Mouse (Mus musculus) stomach, embryonic 15.5 days (tissue): ENCODE measurements around the gene Stra6l. TPM values are rescaled to one million over a fixed set of nuclear protein-coding genes. Genes with fewer than 3 reads are reported as not detected.

Experiments
- ATAC-seq: fragments of 200-750 bp; cut with Nextera tagmentation; 2 replicates; pipeline ENCODE4 v1.8.0; 2017; ENCODE audit warnings: low read depth, moderate number of reproducible peaks, moderate TSS enrichment; ENCODE audit not compliant: insufficient read depth, low FRiP score
- H3K27ac ChIP-seq: fragments of 300-500 bp; sonication (generic); 2 replicates; pipeline ENCODE4 v1.5.1; 2015; ENCODE audit warnings: mild to moderate bottlenecking, inconsistent platforms
- H3K27me3 ChIP-seq: fragments of 300-500 bp; sonication (generic); replicated peaks from 2 replicates; pipeline ENCODE4 v1.6.1; 2015; ENCODE audit warnings: inconsistent platforms
- H3K36me3 ChIP-seq: fragments of 300-500 bp; sonication (generic); 2 replicates; pipeline ENCODE4 v1.6.1; 2015; ENCODE audit warnings: inconsistent platforms
- H3K4me1 ChIP-seq: fragments of 300-500 bp; sonication (generic); 2 replicates; pipeline ENCODE4 v1.6.1; 2015; ENCODE audit warnings: inconsistent platforms
- H3K4me2 ChIP-seq: fragments of 300-500 bp; sonication (generic); 2 replicates; pipeline ENCODE4 v1.6.1; 2015; ENCODE audit warnings: mild to moderate bottlenecking, inconsistent platforms
- H3K4me3 ChIP-seq: fragments of 300-500 bp; sonication (generic); replicated peaks from 2 replicates; pipeline ENCODE4 v1.5.1; 2015; ENCODE audit warnings: inconsistent platforms
- H3K9ac ChIP-seq: fragments of 300-500 bp; sonication (generic); 2 replicates; pipeline ENCODE4 v1.6.1; 2015; ENCODE audit warnings: inconsistent platforms
- H3K9me3 ChIP-seq: fragments of 300-500 bp; sonication (generic); 2 replicates; pipeline ENCODE4 v1.6.1; 2016; ENCODE audit warnings: inconsistent platforms
- WGBS: fragments of 180-500 bp; shearing (Covaris S2); methylation state at CpG from one replicate; pipeline ENCODE4 v1.1.7; 2015; 5-methylcytosine and 5-hydroxymethylcytosine counted together
- polyA plus RNA-seq: library from polyadenylated mRNA; unstranded; fragments of >200 nt; fragmentation: Nextera tagmentation; extraction: Ambion mirVana; gene quantifications from 2 replicates; pipeline ENCODE4 v1.2.1, GENCODE M21; 2015

Gene Stra6l
- polyA plus RNA-seq, 1 experiment from 2014 or later, result 1.7 TPM

DNA sequence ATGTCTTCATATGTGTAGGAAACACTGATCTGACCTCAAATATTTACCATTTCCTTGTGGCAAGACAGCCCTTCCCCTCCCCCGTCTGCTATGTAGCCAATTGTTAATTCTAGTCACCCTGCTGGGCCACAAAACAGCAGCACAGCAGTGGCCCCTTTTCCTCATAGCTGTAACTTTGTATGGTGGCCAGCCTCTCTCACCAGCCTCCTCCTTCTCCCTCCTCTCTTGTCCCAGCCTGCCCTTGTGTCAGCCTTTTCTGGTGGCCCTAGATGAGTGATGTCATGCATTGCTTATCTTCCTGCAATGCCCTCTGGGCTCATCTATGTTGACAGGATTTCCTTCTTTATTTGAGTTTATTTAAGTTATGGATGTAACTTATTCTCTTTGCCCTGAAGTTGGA, 955 bp downstream of the Stra6l start:
- H3K4me2 ChIP-seq, result no peak overlapping the region
- no peak overlapping the region for H3K27ac ChIP-seq
- no peak for ATAC-seq
- WGBS, result 56% methylated on average over 1 of the region's 1 CpGs
- H3K4me1 ChIP-seq, result no peaks in the 10 kb centered on the region; the same call in 1 of the 2 replicates
- no peaks in the 10 kb centered on the region for H3K9me3 ChIP-seq
- H3K4me3 ChIP-seq, result no peak overlapping the region
- H3K36me3 ChIP-seq, result no peaks in the 10 kb centered on the region
- no peaks in the 10 kb centered on the region; the same call in 1 of the 2 replicates for H3K27me3 ChIP-seq
- no peak overlapping the region for H3K9ac ChIP-seq

GRCm38 (mm10) chr4:45851640-45852051, 3.2 kb downstream of the Stra6l start:
- Histone ChIP-seq H3K4me2 (no peak overlapping the region), H3K4me3 (no peak overlapping the region), H3K27me3 (no peaks in the 10 kb centered on the region; the same call in 1 of the 2 replicates), H3K4me1 (peaks cover 3% of the 10 kb centered on the region; the same call in 1 of the 2 replicates), H3K27ac (no peak overlapping the region), H3K36me3 (no peaks in the 10 kb centered on the region), H3K9ac (no peak overlapping the region), H3K9me3 (no peaks in the 10 kb centered on the region)
- WGBS, result 31% methylated on average over 3 of the region's 3 CpGs
- ATAC-seq, result peak; percentile 64; the same call in 1 of the 2 replicates

DNA sequence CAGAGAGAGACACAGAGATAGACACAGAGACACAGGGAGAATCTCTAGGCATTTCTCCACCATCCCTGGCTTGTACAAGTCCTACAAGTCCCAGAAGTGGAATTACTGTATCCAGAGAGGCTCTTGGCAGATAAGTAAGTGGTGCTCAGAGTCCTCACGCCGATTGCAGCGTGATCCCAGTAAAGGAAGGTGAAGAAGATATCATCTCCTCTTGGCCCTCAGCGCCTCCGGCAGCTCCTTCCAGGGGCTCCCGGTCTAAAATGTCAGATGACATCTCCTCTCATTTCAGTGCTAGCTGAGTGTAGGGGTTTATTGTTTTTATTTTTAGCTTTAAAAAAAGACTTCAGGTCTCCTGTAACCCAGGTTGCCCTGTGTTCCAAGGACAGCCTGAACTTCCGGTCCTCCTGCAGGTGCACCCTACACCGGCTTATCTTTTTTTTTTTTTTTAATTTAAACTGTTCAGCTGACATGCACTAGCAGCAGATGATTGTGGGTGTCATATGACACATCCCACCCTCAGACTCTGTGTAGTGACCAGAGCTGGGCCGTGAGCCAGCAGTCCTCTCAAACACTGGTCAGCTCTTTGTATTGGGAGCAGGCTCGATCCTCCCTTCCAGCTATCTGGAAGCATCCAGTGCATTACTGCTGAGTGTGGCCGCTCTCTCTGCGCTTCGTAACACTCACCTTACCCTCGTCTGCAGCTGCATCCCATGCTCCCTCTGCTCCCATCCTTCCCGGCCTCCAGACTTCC, 5.2 kb downstream of the Stra6l start:
- no peaks in the 10 kb centered on the region for H3K36me3 ChIP-seq
- no peaks in the 10 kb centered on the region; the same call in 1 of the 2 replicates for H3K27me3 ChIP-seq
- no peak overlapping the region for H3K9ac ChIP-seq
- H3K27ac ChIP-seq, result no peak overlapping the region
- no peak overlapping the region for H3K4me3 ChIP-seq
- 62% methylated on average over 15 of the region's 15 CpGs for WGBS
- no peaks in the 10 kb centered on the region for H3K9me3 ChIP-seq
- ATAC-seq, result no peak
- H3K4me1 ChIP-seq, result 0 out of 2 replicates have a peak, but pooled peaks cover 3% of the 10 kb centered on the region
- H3K4me2 ChIP-seq, result no peak overlapping the region

DNA sequence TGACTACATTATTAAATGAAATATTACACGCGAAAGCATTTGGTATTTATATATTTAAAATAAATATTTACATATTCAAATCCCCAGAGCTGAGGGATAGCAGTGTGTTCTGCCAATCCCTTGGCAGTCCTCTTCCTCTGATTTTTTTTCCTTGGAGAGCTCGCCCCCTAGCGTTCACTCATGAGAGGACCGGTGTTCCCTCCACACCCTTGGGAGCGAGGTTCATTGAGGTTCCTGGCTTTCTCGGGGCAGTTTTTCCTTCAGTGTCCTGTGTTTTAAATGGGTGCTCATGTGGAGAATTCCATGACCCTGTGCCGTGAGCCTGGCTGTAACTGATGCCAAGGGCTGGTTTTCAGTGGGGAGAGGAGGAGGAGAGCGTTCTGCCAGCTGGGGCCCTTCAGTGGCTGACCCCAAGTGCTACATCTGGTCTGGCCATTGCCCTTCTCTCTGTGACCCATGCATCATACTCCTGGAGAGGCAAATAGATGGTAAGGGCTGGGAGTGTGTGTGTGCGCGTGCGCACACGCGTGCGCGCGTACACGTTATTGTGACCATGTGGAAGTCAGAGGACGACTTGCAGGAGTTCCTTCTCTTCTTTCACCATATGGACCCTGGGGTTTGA, 7.5 kb downstream of the Stra6l start:
- Histone ChIP-seq H3K4me3 (no peak overlapping the region), H3K9ac (no peak overlapping the region), H3K36me3 (no peaks in the 10 kb centered on the region), H3K27me3 (no peaks in the 10 kb centered on the region), H3K4me1 (0 out of 2 replicates have a peak, but pooled peaks cover 3% of the 10 kb centered on the region), H3K4me2 (no peak overlapping the region), H3K27ac (no peak overlapping the region), H3K9me3 (no peaks in the 10 kb centered on the region)
- no peak for ATAC-seq
- WGBS, result 43% methylated on average over 19 of the region's 19 CpGs

GRCm38 (mm10) chr4:45861160-45861559, 12.7 kb downstream of the Stra6l start:
- H3K9ac ChIP-seq, result no peak overlapping the region
- no peak for ATAC-seq
- WGBS, result 51% methylated on average over 5 of the region's 5 CpGs

GRCm38 (mm10) chr4:45867416-45867815, 19.0 kb downstream of the Stra6l start:
- no peak overlapping the region for H3K9ac ChIP-seq
- H3K27ac ChIP-seq, result no peak overlapping the region
- 85% methylated on average over 8 of the region's 8 CpGs for WGBS
- no peak overlapping the region for H3K4me2 ChIP-seq
- no peaks in the 10 kb centered on the region for H3K9me3 ChIP-seq
- no peak overlapping the region for H3K4me3 ChIP-seq
- H3K27me3 ChIP-seq, result no peaks in the 10 kb centered on the region
- H3K4me1 ChIP-seq, result no peaks in the 10 kb centered on the region
- ATAC-seq, result no peak
- H3K36me3 ChIP-seq, result no peaks in the 10 kb centered on the region

More at GRCm38 (mm10) chr4:45861160-45861559, 12.7 kb downstream of the Stra6l start:
- H3K36me3 ChIP-seq, result no peaks in the 10 kb centered on the region
- no peaks in the 10 kb centered on the region for H3K9me3 ChIP-seq
- no peak overlapping the region for H3K4me3 ChIP-seq
- H3K4me1 ChIP-seq, result no peaks in the 10 kb centered on the region
- H3K27ac ChIP-seq, result no peak overlapping the region
- no peaks in the 10 kb centered on the region for H3K27me3 ChIP-seq
- no peak overlapping the region for H3K4me2 ChIP-seq

- Histone ChIP-seq H3K4me2 (peak overlapping the region; percentile 25), H3K27ac (no peak overlapping the region), H3K4me1 (no peaks in the 10 kb centered on the region), H3K9me3 (no peaks in the 10 kb centered on the region), H3K27me3 (no peaks in the 10 kb centered on the region), H3K9ac (no peak overlapping the region), H3K4me3 (no peak overlapping the region), H3K36me3 (no peaks in the 10 kb centered on the region)
- no peak for ATAC-seq
- WGBS, result 28% methylated on average over 24 of the region's 24 CpGs
These were observed 20.8 kb downstream of the Stra6l start for GRCm38 (mm10) chr4:45869021-45869815.

GRCm38 (mm10) chr4:45872147-45872546, 23.7 kb downstream of the Stra6l start:
- 85% methylated on average over 2 of the region's 2 CpGs for WGBS
- Histone ChIP-seq H3K27me3 (no peaks in the 10 kb centered on the region), H3K4me2 (no peak overlapping the region), H3K36me3 (no peaks in the 10 kb centered on the region), H3K4me1 (no peaks in the 10 kb centered on the region), H3K27ac (no peak overlapping the region), H3K4me3 (no peak overlapping the region), H3K9me3 (no peaks in the 10 kb centered on the region), H3K9ac (no peak overlapping the region)
- no peak for ATAC-seq

DNA sequence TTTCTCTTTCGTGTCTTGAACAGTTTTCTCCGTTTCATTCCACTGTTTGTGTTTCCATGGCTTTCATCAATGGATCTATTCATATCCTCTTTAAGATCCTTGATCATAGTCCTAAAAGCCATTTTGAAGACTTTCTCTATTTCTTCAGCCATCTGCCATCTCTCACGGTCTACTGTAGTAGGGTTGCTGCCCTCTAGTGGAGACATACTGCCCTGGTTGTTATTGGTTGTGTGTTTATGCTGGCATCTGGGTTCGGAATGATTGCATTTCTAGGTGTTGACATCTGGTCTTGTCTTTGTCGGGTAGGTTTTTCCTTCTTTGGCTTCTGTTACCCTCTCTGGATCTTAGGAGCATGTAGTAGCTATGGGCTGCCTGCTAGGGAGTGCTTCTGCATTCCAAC, 30.5 kb downstream of the Stra6l start:
- H3K27me3 ChIP-seq, result no peaks in the 10 kb centered on the region
- no peak overlapping the region for H3K4me2 ChIP-seq
- ATAC-seq, result no peak
- no peak overlapping the region for H3K4me3 ChIP-seq
- WGBS, result 50% methylated on average over 5 of the region's 5 CpGs
- no peaks in the 10 kb centered on the region for H3K36me3 ChIP-seq
- H3K27ac ChIP-seq, result no peak overlapping the region
- no peak overlapping the region for H3K9ac ChIP-seq
- H3K4me1 ChIP-seq, result no peaks in the 10 kb centered on the region
- no peaks in the 10 kb centered on the region for H3K9me3 ChIP-seq

- no peak for ATAC-seq
- 82% methylated on average over 9 of the region's 9 CpGs for WGBS
These were observed 34.1 kb downstream of the Stra6l start for GRCm38 (mm10) chr4:45882521-45882920.

GRCm38 (mm10) chr4:45883250-45883649, 34.8 kb downstream of the Stra6l start:
- H3K36me3 ChIP-seq, result no peaks in the 10 kb centered on the region
- no peak overlapping the region for H3K4me2 ChIP-seq
- ATAC-seq, result no peak
- no peaks in the 10 kb centered on the region for H3K9me3 ChIP-seq
- no peak overlapping the region for H3K4me3 ChIP-seq
- 85% methylated on average over 16 of the region's 16 CpGs for WGBS
- no peaks in the 10 kb centered on the region for H3K27me3 ChIP-seq
- no peak overlapping the region for H3K9ac ChIP-seq
- no peak overlapping the region for H3K27ac ChIP-seq
- no peaks in the 10 kb centered on the region for H3K4me1 ChIP-seq

More at GRCm38 (mm10) chr4:45882521-45882920, 34.1 kb downstream of the Stra6l start:
- no peak overlapping the region for H3K4me2 ChIP-seq
- H3K27me3 ChIP-seq, result no peaks in the 10 kb centered on the region
- H3K4me3 ChIP-seq, result no peak overlapping the region
- H3K36me3 ChIP-seq, result no peaks in the 10 kb centered on the region
- H3K9ac ChIP-seq, result no peak overlapping the region
- no peaks in the 10 kb centered on the region for H3K4me1 ChIP-seq
- H3K27ac ChIP-seq, result no peak overlapping the region
- H3K9me3 ChIP-seq, result no peaks in the 10 kb centered on the region

DNA sequence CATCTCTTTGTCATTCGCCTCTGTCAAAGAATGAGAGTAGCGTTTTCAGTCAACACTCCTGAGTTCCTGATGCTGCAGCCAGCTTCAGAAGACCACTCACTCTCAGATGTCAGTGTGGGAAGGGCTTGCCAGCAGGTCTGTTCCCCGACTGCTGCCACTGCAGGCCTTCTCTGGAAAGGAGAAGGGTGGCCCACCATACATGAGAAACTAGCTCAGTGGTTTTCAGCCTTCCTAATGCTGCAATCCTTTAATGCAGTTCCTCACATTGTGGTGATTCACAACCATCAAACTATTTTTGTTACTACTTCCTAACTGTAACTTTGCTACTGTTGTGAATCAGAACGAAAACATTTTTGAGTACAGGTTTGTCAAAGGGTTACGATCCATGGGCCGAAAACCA, 41.0 kb downstream of the Stra6l start:
- Histone ChIP-seq H3K4me2 (no peak overlapping the region), H3K27me3 (no peaks in the 10 kb centered on the region), H3K27ac (no peak overlapping the region), H3K9ac (no peak overlapping the region), H3K4me1 (peaks cover 5% of the 10 kb centered on the region; the same call in 1 of the 2 replicates), H3K36me3 (no peaks in the 10 kb centered on the region), H3K4me3 (no peak overlapping the region), H3K9me3 (no peaks in the 10 kb centered on the region)
- no peak for ATAC-seq
- 74% methylated on average over 6 of the region's 6 CpGs for WGBS
